Mouse (Mus musculus) neural tube, embryonic 11.5 days (tissue): ENCODE results near the gene Nrip1. TPM values are rescaled to one million over a fixed set of nuclear protein-coding genes. Genes with fewer than 3 reads are reported as not detected.

Experiments
- ATAC-seq: fragments of 200-750 bp; cut with Nextera tagmentation; 2 replicates; pipeline ENCODE4 v1.8.0; 2017; ENCODE audit warnings: moderate number of reproducible peaks, mild to moderate bottlenecking, moderate TSS enrichment, moderate library complexity; ENCODE audit not compliant: insufficient read depth, low FRiP score, low TSS enrichment
- DNase-seq: peaks from one replicate; pipeline ENCODE4 v3.0.0-alpha.2; 2015; ENCODE audit warnings: low spot score
- H3K27ac ChIP-seq: fragments of 300-500 bp; sonication (generic); 2 replicates; pipeline ENCODE4 v1.5.1; 2014; ENCODE audit warnings: low read depth, mild to moderate bottlenecking, low read length
- H3K27me3 ChIP-seq: fragments of 300-500 bp; sonication (generic); 2 replicates; pipeline ENCODE4 v1.6.1; 2014; ENCODE audit warnings: mild to moderate bottlenecking, low read length, mixed read lengths; ENCODE audit not compliant: control insufficient read depth, insufficient read depth
- H3K36me3 ChIP-seq: fragments of 300-500 bp; sonication (generic); 2 replicates; pipeline ENCODE4 v1.6.1; 2014; ENCODE audit warnings: mild to moderate bottlenecking, low read length, moderate library complexity, mixed read lengths; ENCODE audit not compliant: control insufficient read depth, insufficient read depth
- H3K4me1 ChIP-seq: fragments of 300-500 bp; sonication (generic); 2 replicates; pipeline ENCODE4 v1.6.1; 2014; ENCODE audit warnings: low read length, mixed read lengths; ENCODE audit not compliant: control insufficient read depth, insufficient read depth
- H3K4me2 ChIP-seq: fragments of 300-500 bp; sonication (generic); 2 replicates; pipeline ENCODE4 v1.6.1; 2014; ENCODE audit warnings: low read depth, mild to moderate bottlenecking, moderate library complexity
- H3K4me3 ChIP-seq: fragments of 300-500 bp; sonication (generic); 2 replicates; pipeline ENCODE4 v1.5.1; 2014; ENCODE audit warnings: low read depth, low read length
- H3K9ac ChIP-seq: fragments of 300-500 bp; sonication (generic); 2 replicates; pipeline ENCODE4 v1.6.1; 2014; ENCODE audit warnings: mild to moderate bottlenecking, low read length
- H3K9me3 ChIP-seq: fragments of 300-500 bp; sonication (generic); 2 replicates; pipeline ENCODE4 v1.6.1; 2016; ENCODE audit warnings: low read length; ENCODE audit not compliant: control insufficient read depth
- WGBS: fragments of 180-500 bp; shearing (Covaris S2); extraction: QIAGEN DNeasy Blood & Tissue Kit; methylation state at CpG from one replicate; pipeline ENCODE4 v1.1.7; 2014; 5-methylcytosine and 5-hydroxymethylcytosine counted together
- polyA plus RNA-seq: library from polyadenylated mRNA; unstranded; fragments of >200 nt; fragmentation: Nextera tagmentation; extraction: Ambion mirVana; gene quantifications from 2 replicates; pipeline ENCODE4 v1.2.1, GENCODE M21; 2014

Nrip1 gene
- polyA plus RNA-seq, 1 experiment from 2014 or later: 40.2 TPM

GRCm38 (mm10) chr16:76386071-76386470 lies 12.4 kb upstream of the Nrip1 start:
- DNase-seq: no peak
- WGBS: 73% methylated on average over 4 of the region's 4 CpGs

GRCm38 (mm10) chr16:76377211-76377610 lies 3.6 kb upstream of the Nrip1 start:
- H3K4me3 ChIP-seq: no peak overlapping the region
- no peaks in the 10 kb centered on the region for H3K9me3 ChIP-seq
- no peak overlapping the region for H3K4me2 ChIP-seq
- DNase-seq (no peak), ATAC-seq (no peak)
- no peaks in the 10 kb centered on the region for H3K36me3 ChIP-seq
- H3K27me3 ChIP-seq: no peaks in the 10 kb centered on the region
- H3K9ac ChIP-seq: no peak overlapping the region
- H3K27ac ChIP-seq: no peak overlapping the region
- 93% methylated on average over 3 of the region's 3 CpGs for WGBS
- no peaks in the 10 kb centered on the region for H3K4me1 ChIP-seq

More at GRCm38 (mm10) chr16:76386071-76386470, 12.4 kb upstream of the Nrip1 start:
- no peaks in the 10 kb centered on the region for H3K27me3 ChIP-seq
- no peak overlapping the region for H3K4me3 ChIP-seq
- no peak overlapping the region for H3K9ac ChIP-seq
- no peak for ATAC-seq
- no peak overlapping the region for H3K4me2 ChIP-seq
- H3K9me3 ChIP-seq: no peaks in the 10 kb centered on the region
- no peak overlapping the region for H3K27ac ChIP-seq
- no peaks in the 10 kb centered on the region for H3K36me3 ChIP-seq
- no peaks in the 10 kb centered on the region for H3K4me1 ChIP-seq

GRCm38 (mm10) chr16:76376661-76377060 lies 3.0 kb upstream of the Nrip1 start:
- no peaks in the 10 kb centered on the region for H3K9me3 ChIP-seq
- no peaks in the 10 kb centered on the region for H3K27me3 ChIP-seq
- H3K36me3 ChIP-seq: no peaks in the 10 kb centered on the region
- WGBS: 94% methylated on average over 8 of the region's 8 CpGs
- DNase-seq (no peak), ATAC-seq (no peak)
- H3K9ac ChIP-seq: no peak overlapping the region
- no peak overlapping the region for H3K4me2 ChIP-seq
- no peaks in the 10 kb centered on the region for H3K4me1 ChIP-seq
- H3K4me3 ChIP-seq: no peak overlapping the region
- H3K27ac ChIP-seq: no peak overlapping the region

GRCm38 (mm10) chr16:76372941-76373561 lies 576 bp downstream of the Nrip1 start:
- 0% methylated on average over 44 of the region's 70 CpGs for WGBS
- Histone ChIP-seq H3K27me3 (no peaks in the 10 kb centered on the region), H3K36me3 (no peaks in the 10 kb centered on the region), H3K27ac (peak overlapping the region; percentile 98), H3K9me3 (no peaks in the 10 kb centered on the region), H3K4me2 (peak overlapping the region; percentile 44), H3K4me3 (peak overlapping the region; percentile 79), H3K4me1 (peaks cover 10% of the 10 kb centered on the region; the same call in 1 of the 2 replicates), H3K9ac (peak overlapping the region; percentile 92)
- DNase-seq: peak; percentile 91
- peak; percentile 88 for ATAC-seq

- ATAC-seq: peak; percentile 62
- DNase-seq: peak; percentile 79
- peak overlapping the region; percentile 40 for H3K4me2 ChIP-seq
- peak overlapping the region; percentile 92 for H3K9ac ChIP-seq
- peak overlapping the region; percentile 98 for H3K27ac ChIP-seq
- H3K27me3 ChIP-seq: no peaks in the 10 kb centered on the region
- H3K9me3 ChIP-seq: no peaks in the 10 kb centered on the region
- H3K4me3 ChIP-seq: peak overlapping the region; percentile 79
- no peaks in the 10 kb centered on the region for H3K36me3 ChIP-seq
- peaks cover 10% of the 10 kb centered on the region; the same call in 1 of the 2 replicates for H3K4me1 ChIP-seq
- 0% methylated on average over 63 of the region's 102 CpGs for WGBS
Observed at GRCm38 (mm10) chr16:76372045-76372940, 1.3 kb downstream of the Nrip1 start.

GRCm38 (mm10) chr16:76371614-76371917 lies 2.1 kb downstream of the Nrip1 start:
- no peak for DNase-seq
- 3% methylated on average over 7 of the region's 7 CpGs for WGBS
- Histone ChIP-seq H3K27ac (no peak overlapping the region), H3K4me2 (peak overlapping the region; percentile 40), H3K36me3 (no peaks in the 10 kb centered on the region), H3K9me3 (no peaks in the 10 kb centered on the region), H3K27me3 (no peaks in the 10 kb centered on the region), H3K4me3 (peak overlapping the region; percentile 79), H3K4me1 (peaks cover 10% of the 10 kb centered on the region; the same call in 1 of the 2 replicates), H3K9ac (peak overlapping the region; percentile 92)
- no peak for ATAC-seq

- DNase-seq (no peak), ATAC-seq (no peak)
- 40% methylated on average over 12 of the region's 12 CpGs for WGBS
- Histone ChIP-seq H3K4me1 (peaks cover 10% of the 10 kb centered on the region; the same call in 1 of the 2 replicates), H3K27me3 (no peaks in the 10 kb centered on the region), H3K9ac (peak overlapping the region; percentile 92; the same call in 1 of the 2 replicates), H3K9me3 (no peaks in the 10 kb centered on the region), H3K4me3 (peak overlapping the region; percentile 79), H3K27ac (no peak overlapping the region), H3K4me2 (peak overlapping the region; percentile 40), H3K36me3 (no peaks in the 10 kb centered on the region)
Observed at GRCm38 (mm10) chr16:76370716-76371613, 2.7 kb downstream of the Nrip1 start.

GRCm38 (mm10) chr16:76370041-76370715 lies 3.4 kb downstream of the Nrip1 start:
- Histone ChIP-seq H3K27ac (no peak overlapping the region), H3K36me3 (no peaks in the 10 kb centered on the region), H3K4me1 (peaks cover 10% of the 10 kb centered on the region; the same call in 1 of the 2 replicates), H3K4me3 (peak overlapping the region; percentile 79), H3K4me2 (peak overlapping the region; percentile 40; the same call in 1 of the 2 replicates), H3K9me3 (no peaks in the 10 kb centered on the region), H3K27me3 (no peaks in the 10 kb centered on the region), H3K9ac (no peak overlapping the region)
- WGBS: 38% methylated on average over 6 of the region's 6 CpGs
- no peak for ATAC-seq
- peak; percentile 48 for DNase-seq
